ENCODE assay signal across 13 mouse cellular contexts in genomic region chr6:125366133-125366532, GRCm38 (mm10). TPM values are rescaled to one million over a fixed set of nuclear protein-coding genes. Genes with fewer than 3 reads are reported as not detected.
DNase-seq lines count a peak whose midpoint lies in the region; ATAC-seq and TF ChIP-seq lines count a peak whose summit lies in the region.
"Had no signal": no experiment of that assay in that cellular context is flagged by ENCODE, and none has a peak within 500 bp of the region (broad histone marks: within the 10 kb centered on the region; RNA-seq: fewer than 3 reads in every experiment).

No protein-coding gene starts in this region.

- no peak overlapping the region for H3K4me2 ChIP-seq in kidney, postnatal 0 days (ENCODE audit: low read length)
- H3K4me2 ChIP-seq: forebrain, embryonic 12.5 days; neural tube, embryonic 13.5 days had no signal

- H3K4me1 ChIP-seq in kidney, postnatal 0 days (replicated peaks; ENCODE audit: insufficient read depth, low read length): peaks cover 7% of the 10 kb centered on the region; the same call in 1 of the 2 replicates

- 78% methylated on average over 1 of the region's 1 CpGs for WGBS in kidney, postnatal 0 days

- no peak for DNase-seq in kidney, postnatal 0 days (ENCODE audit: low spot score)
- no peak for DNase-seq in kidney, postnatal 25 days
- DNase-seq in thymus, postnatal 25 days: peak; percentile 40
- DNase-seq in thymus, postnatal 14 days: no peak
- DNase-seq in T-cell, adult 2 months (ENCODE audit: low spot score): peak; percentile 36
- DNase-seq in cerebellum, adult 9-11 months: no peak
- no peak for DNase-seq in cerebellum, adult 11-12 months
- DNase-seq: adrenal gland, postnatal 36 days; liver had no signal

- no peaks in the 10 kb centered on the region for H3K27me3 ChIP-seq in kidney, postnatal 0 days (ENCODE audit: insufficient read depth, low read length)

- no peak for ATAC-seq in kidney, postnatal 0 days (replicated peaks; ENCODE audit: low FRiP score, low read depth)
- ATAC-seq: midbrain, embryonic 16.5 days had no signal

- no peak overlapping the region for H3K4me3 ChIP-seq in kidney, postnatal 0 days (replicated peaks; ENCODE audit: low read depth, low read length)
- H3K4me3 ChIP-seq: forebrain, embryonic 12.5 days; neural tube, embryonic 13.5 days had no signal

- no peak overlapping the region for H3K27ac ChIP-seq in kidney, postnatal 0 days
- H3K27ac ChIP-seq: forebrain, embryonic 12.5 days; neural tube, embryonic 13.5 days had no signal

- peaks cover 14% of the 10 kb centered on the region for H3K36me3 ChIP-seq in kidney, postnatal 0 days (ENCODE audit: insufficient read depth, low read length)
- H3K36me3 ChIP-seq: forebrain, embryonic 12.5 days; G1E; neural tube, embryonic 13.5 days had no signal

- TF ChIP-seq CTCF in kidney, postnatal 0 days (IDR thresholded peaks at IDR 0.05; ENCODE audit: low read depth): peak; percentile 46; the same call in 1 of the 2 replicates

- no peaks in the 10 kb centered on the region for H3K9me3 ChIP-seq in kidney, postnatal 0 days (replicated peaks; ENCODE audit: low read length)
- H3K9me3 ChIP-seq: forebrain, embryonic 12.5 days; neural tube, embryonic 13.5 days had no signal

- no peak overlapping the region for H3K9ac ChIP-seq in kidney, postnatal 0 days (ENCODE audit: low read depth, low read length)
- H3K9ac ChIP-seq: forebrain, embryonic 12.5 days; neural tube, embryonic 13.5 days had no signal

RNA-seq across cellular contexts. Expression of gene Plekhg6, which starts 14.5 kb away (rescaled TPM):
- 3.1 and 3.4 TPM in 2 replicates for polyA plus RNA-seq in kidney, postnatal 0 days (2015; fragmentation: Nextera tagmentation; extraction: Ambion mirVana)
- polyA plus RNA-seq: G1E; neural tube, embryonic 13.5 days had no signal

RNA-seq across cellular contexts. Expression of gene Tnfrsf1a, which starts 17.0 kb away (rescaled TPM):
- 77.9 and 80.4 TPM in 2 replicates for polyA plus RNA-seq in kidney, postnatal 0 days (2015; fragmentation: Nextera tagmentation; extraction: Ambion mirVana)

RNA-seq across cellular contexts. Expression of gene Scnn1a, which starts 45.7 kb away (rescaled TPM):
- 19.9 and 22.7 TPM in 2 replicates for polyA plus RNA-seq in kidney, postnatal 0 days (2015; fragmentation: Nextera tagmentation; extraction: Ambion mirVana)
- polyA plus RNA-seq: G1E had no signal

RNA-seq across cellular contexts. Expression of gene Ltbr, which starts 52.4 kb away (rescaled TPM):
- 69.8 and 71.6 TPM in 2 replicates for polyA plus RNA-seq in kidney, postnatal 0 days (2015; fragmentation: Nextera tagmentation; extraction: Ambion mirVana)
- polyA plus RNA-seq: G1E had no signal

Comparison
In these comparisons a context has a peak if more than half of its experiments do, and no peak if none do; other contexts are left out.
1. DNase-seq: peak in thymus, postnatal 25 days (single experiment) and T-cell, adult 2 months (single experiment); none in kidney, postnatal 0 days (single experiment), kidney, postnatal 25 days (0 of 2), thymus, postnatal 14 days (single experiment), cerebellum, adult 9-11 months (single experiment) and cerebellum, adult 11-12 months (single experiment).